Mouse (Mus musculus) kidney, adult 8-10 months (tissue): ENCODE data around the gene Rabepk.
A peak's percentile ranks its signal among the peaks of the same experiment; 100 is the strongest.
"Not testable (repeated sequence)": the region's sequence is repeated elsewhere in the genome, so short reads cannot be mapped to it uniquely, and the experiment has no call there.

ENCODE experiments used
- DNase-seq, 2 experiments: peaks; one replicate each; pipeline ENCODE4 v3.0.0; 2022

Rabepk gene

DNA sequence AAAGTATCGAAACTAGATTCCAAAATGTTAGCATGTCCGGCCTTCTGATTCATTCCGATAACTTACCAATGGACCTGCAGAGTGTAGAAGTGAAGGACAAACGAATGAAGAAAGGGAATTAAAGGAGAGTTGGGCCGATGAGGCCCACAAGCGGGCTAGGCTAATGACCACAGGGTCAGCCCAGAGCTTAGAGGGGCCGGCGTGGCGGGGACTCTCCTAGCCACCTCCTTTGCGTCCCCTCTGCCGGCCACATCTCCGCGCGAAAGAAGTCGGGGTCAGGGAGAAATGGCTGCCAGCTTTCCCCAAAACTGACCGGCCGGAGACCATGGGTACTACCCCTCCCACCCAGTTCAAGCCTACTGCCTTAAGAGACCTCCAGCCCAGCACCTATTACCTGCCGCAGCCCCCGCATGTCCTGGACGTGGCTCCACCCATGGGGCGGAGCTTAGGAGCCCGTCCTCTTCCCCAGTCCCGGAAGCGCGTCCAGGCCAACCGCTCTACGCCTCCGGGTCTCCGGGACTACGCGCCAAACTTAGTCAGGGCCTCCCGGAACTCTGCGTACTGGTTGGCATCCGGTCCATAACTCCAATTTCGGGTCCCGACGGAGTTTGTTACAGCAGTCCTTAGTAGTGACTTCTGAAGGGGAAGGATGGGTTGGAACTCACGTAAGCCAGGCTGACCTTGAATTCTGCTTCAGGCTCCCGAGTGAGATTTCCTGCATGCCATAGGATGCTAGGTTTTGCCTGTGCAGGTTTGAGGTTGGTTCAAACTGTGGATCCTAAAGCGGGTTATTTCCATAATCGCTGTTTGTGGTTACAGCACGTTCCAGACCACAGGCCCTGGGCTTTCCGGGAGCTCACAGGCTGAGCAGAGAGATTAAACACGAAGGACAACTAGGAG, at the start of gene Rabepk:
Rabepk (minus strand) TSS at position 556 of the 900 bp plus-strand sequence.
- peak; percentile 86 to 87 for DNase-seq

DNA sequence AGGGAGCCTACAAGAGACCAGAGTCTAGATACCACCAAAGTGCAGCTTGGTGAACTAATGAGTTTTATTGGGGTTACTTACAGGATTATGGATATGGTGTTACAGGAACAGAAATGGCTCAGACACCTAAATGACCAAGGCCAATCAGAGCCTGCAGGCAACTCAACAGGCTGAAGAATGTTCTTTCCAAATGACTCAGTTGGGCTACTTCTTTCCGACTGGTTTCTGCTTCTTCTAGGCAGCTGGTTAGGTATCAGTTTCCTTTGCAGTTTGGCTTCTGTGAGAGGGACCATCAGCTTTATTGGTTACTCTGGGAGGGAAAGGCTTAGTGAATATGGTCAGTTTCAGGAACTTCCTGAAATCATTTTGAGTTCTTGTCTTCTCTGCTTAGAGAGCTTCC, 48.0 kb upstream of the Rabepk start:
- no peak for DNase-seq

DNA sequence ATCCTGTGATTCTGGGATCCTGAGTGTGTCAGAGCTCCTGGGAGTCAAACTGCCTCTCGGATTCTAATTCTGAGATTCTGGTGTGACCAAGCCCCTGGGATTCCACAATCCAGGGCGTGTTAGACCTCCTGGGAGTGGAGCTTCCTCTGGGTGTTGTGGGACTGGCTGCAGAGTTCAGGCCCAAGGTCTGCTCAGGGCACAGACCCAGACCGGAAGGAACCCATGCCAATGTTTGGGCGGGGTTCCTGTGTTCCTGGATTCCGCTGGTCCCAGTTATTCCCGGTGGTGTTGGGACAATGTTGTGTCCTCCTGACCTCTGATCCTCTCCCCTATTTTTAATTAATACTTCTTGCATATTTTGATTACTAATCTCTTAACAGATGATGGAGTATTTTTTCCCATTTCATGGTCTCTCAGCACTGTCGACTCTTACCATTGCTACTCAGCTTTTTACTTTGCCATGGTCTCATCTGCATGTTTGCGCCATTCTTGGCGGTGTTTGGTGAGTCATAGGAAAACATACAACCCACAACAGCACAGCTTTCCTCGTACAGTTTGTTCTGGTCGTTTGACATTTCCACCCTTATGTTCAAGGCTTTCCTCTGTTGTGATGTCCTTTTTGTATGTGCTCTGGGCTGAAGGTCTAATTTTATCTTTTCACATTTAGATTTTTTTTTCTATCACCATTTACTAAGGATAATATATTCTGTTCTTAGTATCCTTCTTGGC, 43.7 kb upstream of the Rabepk start:
- peak; percentile 64 to 67 for DNase-seq

DNA sequence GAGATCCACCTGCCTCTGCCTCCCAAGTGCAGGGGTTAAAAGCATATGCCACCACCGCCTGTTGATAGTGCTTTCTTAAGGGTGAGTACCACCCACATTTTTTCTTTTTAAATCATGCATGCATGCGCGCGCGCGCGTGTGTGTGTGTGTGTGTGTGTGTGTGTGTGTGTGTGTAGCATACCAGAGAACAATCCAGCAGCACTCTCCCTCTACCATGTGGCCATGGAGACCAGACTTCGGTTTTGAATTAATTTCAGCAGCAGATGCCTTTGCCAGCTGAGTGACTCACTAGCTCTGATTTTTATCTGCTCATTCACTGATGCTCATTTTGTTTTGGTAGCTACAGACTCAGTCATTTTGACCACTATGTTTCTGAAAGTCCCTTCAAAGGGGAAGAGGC, 42.0 kb upstream of the Rabepk start:
- no peak for DNase-seq

DNA sequence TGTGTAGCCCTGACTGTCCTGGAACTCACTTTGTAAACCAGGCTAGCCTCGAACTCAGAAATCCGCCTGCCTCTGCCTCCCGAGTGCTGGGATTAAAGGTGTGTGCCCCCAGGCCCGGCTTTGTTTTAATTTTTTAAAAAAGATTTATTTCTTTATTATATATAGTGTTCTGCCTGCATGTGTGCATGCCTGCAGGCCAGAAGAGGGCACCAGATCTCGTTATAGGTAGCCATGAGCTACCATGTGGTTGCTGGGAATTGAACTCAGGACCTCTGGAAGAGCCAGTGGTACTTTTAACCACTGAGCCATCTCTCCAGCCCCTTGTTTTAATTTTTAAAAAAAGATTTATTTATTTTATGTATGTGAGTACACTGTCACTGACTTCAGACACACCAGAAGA, 40.4 kb upstream of the Rabepk start:
- DNase-seq, result not testable (repeated sequence)

DNA sequence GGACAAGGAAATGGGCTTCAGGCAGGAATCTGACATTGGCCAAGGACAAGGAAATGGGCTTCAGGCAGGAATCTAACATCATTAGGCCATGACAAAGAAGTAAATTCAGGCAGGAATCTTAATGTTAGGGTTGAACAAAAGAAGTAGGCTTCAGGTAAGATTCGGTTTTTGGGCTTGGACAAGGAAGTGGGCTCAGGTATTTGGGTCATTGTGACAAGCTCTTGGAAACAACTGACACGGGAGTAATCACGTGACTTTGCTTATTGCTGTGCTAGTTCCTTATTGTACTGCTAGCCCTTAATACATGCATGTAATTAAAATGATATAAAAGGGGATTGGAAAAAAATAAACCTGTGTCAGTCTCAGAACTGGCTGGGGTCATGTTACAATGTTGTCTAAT, 36.0 kb upstream of the Rabepk start:
- DNase-seq, result no peak

DNA sequence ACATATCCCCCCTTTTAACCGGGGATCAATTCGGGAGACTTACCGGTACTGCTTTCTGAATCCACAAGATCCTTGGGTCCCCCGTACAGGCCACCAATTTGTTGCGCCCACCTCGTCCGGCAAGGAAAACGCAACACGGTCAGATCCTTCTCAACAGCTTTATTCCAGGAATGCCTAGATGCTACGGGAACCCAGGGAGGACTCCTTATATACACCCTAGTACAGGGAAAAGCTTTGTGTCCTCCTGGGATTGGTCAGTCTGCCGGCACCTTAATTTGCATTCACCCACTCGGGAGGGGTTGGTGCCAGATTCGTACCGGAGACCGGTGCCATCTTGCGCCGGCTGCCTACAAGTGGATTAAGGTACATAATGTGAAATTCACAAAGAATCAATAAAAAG, 33.9 kb upstream of the Rabepk start:
- no peak for DNase-seq

DNA sequence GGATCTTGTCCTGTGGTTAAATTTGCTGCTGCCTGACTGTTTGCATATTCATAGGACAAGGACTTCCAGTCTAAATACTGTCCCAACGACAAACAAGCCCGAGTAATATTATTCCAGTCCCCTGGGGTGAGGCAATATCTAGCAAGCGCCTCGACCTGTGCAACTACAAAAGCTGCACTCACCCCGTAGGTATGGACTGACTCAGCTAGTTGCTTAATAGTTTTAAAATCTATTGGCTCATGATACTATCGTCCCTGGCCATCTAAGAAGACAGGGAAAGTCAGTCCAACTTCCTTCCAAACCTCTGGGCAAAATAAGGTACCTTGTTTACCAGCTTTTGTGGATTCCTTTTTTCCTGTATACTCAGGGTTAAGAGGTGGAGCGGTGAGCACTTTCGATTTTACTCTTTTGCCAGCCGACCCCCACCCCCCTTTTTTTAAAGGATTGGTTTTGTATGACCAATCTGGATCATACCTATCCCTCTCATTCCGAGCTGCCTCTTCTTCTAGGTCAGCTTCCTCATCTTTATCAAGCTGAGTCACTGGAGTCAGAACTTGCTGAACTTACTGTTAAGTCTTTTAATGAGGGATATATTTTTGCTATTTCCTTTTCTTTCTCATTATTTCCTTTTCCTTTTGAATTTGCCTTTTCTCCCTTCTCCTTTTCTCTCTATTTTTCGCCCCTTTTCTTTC, 33.2 kb upstream of the Rabepk start, which contains the start of gene Gm34653:
Gm34653 (plus strand) TSS at position 242 of the 692 bp plus-strand sequence.
- not testable (repeated sequence) for DNase-seq

DNA sequence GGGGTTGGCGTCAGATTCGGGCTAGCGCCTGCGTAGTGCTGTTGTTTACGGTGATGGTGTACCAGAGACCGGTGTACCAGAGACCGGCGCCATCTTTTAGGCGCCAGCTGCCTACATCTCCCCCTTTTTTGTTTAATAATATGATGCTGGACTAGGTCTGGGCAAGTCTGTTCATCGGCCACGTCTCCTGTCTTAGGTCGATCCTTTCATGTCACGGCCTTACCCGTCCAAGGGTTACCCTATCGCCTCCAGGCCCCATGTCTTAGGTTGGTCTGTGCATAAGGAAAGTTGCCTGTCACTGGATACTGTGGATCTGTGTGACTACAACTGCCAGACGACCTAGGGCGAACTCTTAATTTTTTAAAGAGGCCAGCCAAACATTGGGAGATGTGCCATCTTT, 30.4 kb upstream of the Rabepk start:
- DNase-seq, result not testable (repeated sequence)

DNA sequence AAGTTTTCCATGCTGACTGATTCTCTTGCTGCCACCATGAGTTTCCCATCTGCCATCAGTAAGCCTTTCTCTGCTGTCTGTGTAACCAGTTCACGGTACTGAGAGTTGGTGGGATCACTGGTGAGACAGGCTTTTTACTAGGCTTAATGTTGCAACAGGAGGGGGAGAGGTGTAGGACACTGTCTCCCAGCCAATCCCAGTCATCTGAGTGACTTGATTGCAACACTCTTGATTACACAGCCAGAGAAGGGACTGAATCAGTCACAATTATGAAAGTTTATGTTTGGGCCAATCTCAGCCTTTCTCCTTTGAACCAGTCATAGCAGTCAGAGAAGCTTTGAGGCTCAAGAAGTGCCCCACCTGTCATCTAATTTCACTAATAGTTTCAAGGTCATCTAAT, 28.3 kb upstream of the Rabepk start:
- no peak for DNase-seq

DNA sequence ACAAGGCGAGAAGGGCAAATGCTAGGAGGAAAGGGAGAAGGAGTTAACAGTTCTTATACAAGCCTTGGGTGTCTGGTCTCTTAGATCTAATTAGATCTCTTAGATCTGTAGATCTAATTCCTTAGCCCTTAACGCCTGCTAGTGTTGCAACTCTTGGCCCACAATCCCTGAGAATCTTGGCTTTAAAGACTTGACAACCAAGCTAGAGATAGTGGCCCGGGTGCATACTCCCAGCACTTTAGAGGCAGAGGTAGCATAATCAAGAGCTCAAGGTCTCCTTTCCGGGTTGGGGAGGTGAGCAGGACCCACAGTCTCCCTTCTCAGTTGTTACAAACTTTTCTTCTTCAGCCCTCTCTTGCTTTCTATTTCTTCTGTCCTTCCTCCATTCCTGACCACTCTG, 27.9 kb upstream of the Rabepk start:
- no peak for DNase-seq

DNA sequence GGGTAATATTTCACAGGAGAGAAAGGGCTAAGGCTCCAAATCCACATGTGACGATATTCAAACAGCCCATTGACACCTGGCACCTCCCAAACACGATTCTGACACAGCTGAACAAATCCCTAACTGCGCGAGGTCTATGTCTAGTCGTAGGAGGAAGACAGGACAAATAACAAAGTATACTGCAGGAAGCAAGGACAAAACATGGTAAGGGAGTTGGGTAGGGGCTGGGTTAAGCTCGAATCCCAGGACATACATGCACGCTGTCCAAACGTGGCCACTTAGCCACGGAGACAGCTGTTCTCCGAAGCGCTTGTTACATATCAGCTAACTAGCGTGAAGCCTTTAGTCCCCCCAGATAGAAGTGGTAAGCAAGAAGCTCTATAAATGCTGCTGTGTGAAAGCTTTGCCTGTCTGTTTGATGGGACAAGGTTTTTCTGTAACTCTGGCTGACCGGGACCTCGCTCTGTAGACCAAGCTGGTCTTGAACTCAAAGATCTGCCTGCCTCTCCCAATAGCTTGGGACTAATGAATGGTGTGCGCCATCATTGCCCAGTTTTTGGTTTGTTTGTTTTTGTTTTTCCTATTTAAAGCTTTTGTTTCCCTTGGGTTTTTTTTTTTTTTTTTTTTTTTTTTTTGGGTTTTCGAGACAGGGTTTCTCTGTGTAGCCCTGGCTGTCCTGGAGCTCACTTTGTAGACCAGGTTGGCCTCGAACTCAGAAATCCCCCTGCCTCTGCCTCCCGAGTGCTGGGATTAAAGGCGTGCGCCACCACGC, 26.9 kb upstream of the Rabepk start:
- DNase-seq, result peak in 1 of 2 experiments; percentile 7

DNA sequence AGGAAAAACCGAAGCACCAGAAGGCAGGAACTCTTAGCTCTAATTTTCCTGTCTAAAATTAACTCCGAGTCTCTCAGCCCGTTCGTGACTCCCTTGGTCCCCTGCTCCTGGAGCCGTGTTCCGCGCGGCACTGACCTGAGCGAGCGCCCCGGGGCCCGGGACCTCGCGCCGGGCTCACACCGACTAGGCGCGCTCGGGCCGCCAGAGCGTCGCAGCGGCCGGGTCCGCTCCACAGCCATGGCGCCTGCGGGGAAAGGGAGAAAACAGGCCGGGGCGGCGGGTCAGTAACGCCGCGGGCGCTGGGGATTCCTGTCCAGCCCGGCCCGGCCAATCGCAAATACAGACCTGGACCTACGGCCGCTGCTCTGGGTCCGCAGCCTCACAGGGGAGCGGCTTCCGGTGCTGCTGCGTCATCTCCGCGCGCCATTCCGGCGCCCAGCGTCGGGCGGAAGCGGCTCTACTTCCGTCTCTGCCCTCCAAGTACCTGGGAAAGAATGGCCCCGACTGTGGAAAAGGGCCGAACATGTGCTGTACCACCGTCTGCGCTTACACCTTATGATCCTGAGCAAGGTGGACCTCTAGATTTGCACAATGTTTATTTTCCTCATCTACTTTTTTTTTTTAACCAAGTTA, 26.2 kb upstream of the Rabepk start, which contains the start of gene Fbxw2:
Fbxw2 (minus strand) TSS at position 485 of the 633 bp plus-strand sequence.
- peak; percentile 89 to 91 for DNase-seq

DNA sequence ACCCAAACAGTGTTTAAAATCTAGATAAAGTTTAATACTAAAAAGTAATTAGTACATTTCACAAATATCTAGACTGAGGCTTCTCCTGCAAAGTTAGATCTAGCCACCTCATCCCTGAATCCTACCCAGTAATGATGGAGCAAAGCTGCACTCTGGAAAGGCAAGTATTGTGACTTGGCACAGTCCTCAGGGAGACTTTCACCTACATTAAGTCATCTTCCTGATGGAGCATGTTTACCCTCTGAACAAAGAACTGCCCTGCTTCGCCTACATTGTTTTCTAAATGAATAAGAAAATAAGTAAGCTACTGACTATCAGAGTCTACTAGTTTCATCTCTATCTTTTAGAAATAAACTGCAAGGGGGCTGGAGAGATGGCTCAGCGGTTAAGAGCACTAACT, 18.8 kb upstream of the Rabepk start:
- no peak for DNase-seq

DNA sequence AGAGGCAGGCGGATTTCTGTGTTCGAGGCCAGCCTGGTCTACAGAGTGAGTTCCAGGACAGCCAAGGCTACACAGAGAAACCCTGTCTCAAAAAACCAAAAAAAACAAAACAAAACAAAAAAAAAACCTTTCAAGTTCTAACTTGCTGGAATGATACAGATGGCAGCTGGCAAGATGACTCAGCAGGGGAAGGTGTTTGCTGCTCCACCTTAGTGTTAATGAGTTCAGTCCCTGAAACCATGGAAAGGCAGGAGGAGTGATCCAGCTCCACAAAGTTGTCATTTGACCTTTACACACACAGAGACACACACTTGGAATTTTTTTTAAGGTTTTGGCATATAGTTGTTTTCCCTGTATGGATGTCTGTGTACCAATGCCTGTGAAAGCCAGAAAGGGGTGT, 16.2 kb upstream of the Rabepk start:
- DNase-seq, result not testable (repeated sequence)

DNA sequence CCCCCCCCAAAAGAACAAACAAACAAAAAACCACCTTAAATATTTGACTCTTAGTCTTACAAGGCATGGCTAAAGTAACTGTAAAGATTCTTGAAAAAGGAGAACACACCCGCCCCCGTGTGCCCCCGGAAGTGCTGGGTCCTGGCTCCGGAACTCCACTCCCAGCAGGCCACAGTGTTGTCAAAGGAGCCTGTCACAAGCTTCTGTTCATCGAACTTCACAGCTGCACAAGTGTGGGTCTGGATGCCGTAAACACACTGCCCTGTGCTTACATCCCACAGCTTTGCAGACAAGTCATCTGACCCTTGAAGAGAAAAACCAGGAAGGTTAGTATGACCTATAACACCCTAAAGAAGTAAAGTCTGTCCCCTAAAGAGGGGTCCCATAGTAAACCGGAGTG, 13.0 kb upstream of the Rabepk start:
- DNase-seq, result no peak

DNA sequence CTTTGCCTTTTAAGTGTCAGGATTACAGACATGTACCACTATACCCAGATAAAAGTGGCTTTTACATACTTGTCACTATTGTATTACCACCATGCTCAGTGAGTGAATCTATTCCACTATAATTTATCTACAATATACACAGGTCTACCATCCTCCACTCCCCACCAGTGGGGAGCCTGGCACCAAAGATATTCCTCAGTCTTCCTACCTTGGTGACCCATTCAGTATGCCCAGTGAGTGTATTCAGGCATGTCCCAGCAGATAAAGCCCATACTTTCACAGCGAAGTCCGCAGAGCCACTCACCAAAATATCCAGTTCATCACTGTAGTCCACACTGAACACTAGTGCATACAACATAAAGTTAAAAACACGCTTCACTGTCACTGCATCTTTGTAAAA, 11.1 kb upstream of the Rabepk start:
- no peak for DNase-seq

DNA sequence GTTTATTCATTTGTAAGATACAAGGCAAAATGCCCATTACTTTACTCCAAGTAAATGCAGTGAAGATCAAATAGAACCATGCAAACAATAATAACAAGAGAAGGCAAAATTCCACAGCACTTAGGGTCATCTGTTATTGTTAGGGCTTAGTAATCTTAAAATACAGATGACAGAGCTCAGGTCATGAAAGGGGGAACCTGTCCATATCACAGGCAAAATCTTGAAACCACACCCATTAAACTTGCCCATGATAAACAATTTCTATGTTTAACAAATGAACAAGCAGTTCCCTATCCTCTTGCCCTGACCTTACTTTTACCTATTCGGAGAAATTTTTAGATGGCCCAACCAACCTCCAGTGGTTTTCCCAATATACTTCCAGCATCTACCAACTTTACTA, 9.9 kb upstream of the Rabepk start:
- no peak for DNase-seq

DNA sequence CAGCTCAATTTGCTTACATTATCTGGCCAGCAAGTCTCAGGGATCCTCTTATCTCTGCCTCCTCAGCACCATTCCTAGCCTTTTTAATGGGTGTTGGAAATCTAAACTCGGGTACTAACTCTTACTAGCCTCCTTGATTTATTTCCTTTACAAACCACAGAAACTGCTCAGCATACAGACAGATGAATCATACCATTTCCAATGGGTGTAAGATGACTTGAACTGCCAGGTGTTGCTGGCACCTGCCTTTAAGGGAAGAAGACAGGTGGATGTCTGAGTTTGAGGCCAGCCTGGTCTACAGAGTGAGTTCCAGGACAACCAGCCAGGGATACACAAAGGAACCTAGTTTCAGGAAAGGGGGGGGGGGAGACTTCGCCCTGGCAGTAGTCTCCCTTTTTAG, 8.3 kb upstream of the Rabepk start:
- no peak for DNase-seq

DNA sequence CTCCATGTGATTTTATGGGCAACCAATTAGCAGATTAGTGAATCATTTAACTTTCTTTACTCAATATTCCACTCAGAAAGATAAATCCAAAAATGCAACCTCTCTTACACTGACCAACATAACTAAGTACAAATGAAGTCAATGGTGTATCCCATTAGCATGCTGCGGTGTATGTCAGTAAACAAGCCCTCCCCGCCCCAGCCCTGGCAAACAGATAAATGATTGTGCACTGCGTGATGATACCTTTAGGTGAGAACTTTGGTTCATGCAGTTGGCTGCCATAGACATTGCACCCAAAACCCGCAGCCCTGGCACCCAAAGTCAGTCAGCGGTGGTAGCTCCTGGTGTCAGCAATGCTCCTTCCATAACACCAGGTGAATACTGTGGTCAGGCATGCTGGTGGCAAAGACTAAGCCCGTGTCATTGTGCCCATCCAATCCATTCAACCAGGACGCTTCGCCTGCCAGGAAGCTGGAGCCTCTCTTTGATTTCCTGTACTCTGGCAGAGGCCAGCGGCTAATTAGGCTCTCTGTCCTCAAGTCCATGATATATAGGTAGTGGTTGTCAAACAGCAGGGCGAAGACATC, 5.7 kb upstream of the Rabepk start:
- peak; percentile 14 to 18 for DNase-seq

DNA sequence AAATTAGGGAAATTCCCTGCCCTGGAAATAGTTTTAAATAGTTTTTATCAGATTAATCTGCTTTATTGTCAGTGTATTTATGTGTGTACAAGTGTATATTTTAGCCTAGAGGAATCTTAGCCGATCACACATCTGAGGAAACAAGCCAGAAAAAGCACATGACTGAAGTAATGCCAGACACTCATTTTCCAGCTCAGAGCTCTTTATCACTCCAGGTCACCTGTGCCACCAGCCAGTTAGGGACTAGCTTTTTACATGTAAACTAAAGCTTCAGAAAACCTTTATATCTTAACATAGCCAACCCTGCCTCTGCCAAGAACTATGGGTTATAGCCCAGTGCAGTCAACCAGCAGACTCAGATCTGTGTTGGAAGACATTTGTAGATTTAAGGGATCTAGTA, 5.1 kb upstream of the Rabepk start:
- DNase-seq, result peak; percentile 41 to 58

DNA sequence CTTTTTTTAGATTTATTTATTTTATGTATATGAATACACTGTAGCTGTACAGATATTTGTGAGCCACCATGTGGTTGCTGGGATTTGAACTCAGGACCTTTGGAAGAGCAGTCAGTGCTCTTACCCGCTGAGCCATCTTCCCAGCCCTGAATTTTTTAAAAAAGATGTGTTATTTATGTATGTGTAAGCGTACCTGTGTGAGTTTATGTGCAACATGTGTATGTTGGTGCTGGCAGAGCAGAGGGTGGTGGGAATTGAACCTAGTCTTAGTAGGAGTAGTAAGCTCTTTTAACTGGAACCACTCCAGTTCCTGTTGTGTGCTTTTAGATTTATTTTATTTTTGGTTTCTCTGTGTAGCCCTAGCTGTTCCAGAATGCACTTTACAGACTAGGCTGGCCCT, 4.5 kb upstream of the Rabepk start:
- DNase-seq, result no peak
